Mouse (Mus musculus) liver, embryonic 15.5 days (tissue): ENCODE measurements around the gene Scg3. TPM values are rescaled to one million over a fixed set of nuclear protein-coding genes. Genes with fewer than 3 reads are reported as not detected.
A peak's percentile ranks its signal among the peaks of the same experiment; 100 is the strongest.
"Not testable (repeated sequence)": the region's sequence is repeated elsewhere in the genome, so short reads cannot be mapped to it uniquely, and the experiment has no call there.

Experiments
- ATAC-seq: fragments of 200-750 bp; cut with Nextera tagmentation; 2 replicates; pipeline ENCODE4 v1.8.0; 2017; ENCODE audit warnings: moderate number of reproducible peaks, mild to moderate bottlenecking, moderate library complexity; ENCODE audit not compliant: insufficient read depth
- H3K27ac ChIP-seq: fragments of 300-500 bp; sonication (generic); replicated peaks from 2 replicates; pipeline ENCODE4 v1.5.1; 2015; ENCODE audit warnings: mild to moderate bottlenecking, inconsistent platforms
- H3K27me3 ChIP-seq: fragments of 300-500 bp; sonication (generic); 2 replicates; pipeline ENCODE4 v1.6.1; 2015; ENCODE audit warnings: mild to moderate bottlenecking, inconsistent platforms
- H3K36me3 ChIP-seq: fragments of 300-500 bp; sonication (generic); replicated peaks from 2 replicates; pipeline ENCODE4 v1.6.1; 2015; ENCODE audit warnings: moderate library complexity, mild to moderate bottlenecking, inconsistent platforms
- H3K4me1 ChIP-seq: fragments of 300-500 bp; sonication (generic); replicated peaks from 2 replicates; pipeline ENCODE4 v1.6.1; 2015; ENCODE audit warnings: inconsistent platforms
- H3K4me2 ChIP-seq: fragments of 300-500 bp; sonication (generic); 2 replicates; pipeline ENCODE4 v1.6.1; 2015; ENCODE audit warnings: moderate library complexity, mild to moderate bottlenecking, inconsistent platforms
- H3K4me3 ChIP-seq: fragments of 300-500 bp; sonication (generic); replicated peaks from 2 replicates; pipeline ENCODE4 v1.5.1; 2015; ENCODE audit warnings: mild to moderate bottlenecking, inconsistent platforms
- H3K9ac ChIP-seq: fragments of 300-500 bp; sonication (generic); 2 replicates; pipeline ENCODE4 v1.6.1; 2015; ENCODE audit warnings: moderate library complexity, mild to moderate bottlenecking, inconsistent platforms
- H3K9me3 ChIP-seq: fragments of 300-500 bp; sonication (generic); replicated peaks from 2 replicates; pipeline ENCODE4 v1.6.1; 2016; ENCODE audit warnings: inconsistent platforms
- WGBS: fragments of 180-500 bp; shearing (Covaris S2); methylation state at CpG from one replicate; pipeline ENCODE4 v1.1.7; 2015; ENCODE audit warnings: mixed read lengths; ENCODE audit not compliant: insufficient replicate concordance; 5-methylcytosine and 5-hydroxymethylcytosine counted together
- polyA plus RNA-seq: library from polyadenylated mRNA; unstranded; fragments of >200 nt; fragmentation: Nextera tagmentation; extraction: Ambion mirVana; gene quantifications from 2 replicates; pipeline ENCODE4 v1.2.1, GENCODE M21; 2015

Gene Scg3
- polyA plus RNA-seq, 1 experiment from 2014 or later, result not detected

DNA sequence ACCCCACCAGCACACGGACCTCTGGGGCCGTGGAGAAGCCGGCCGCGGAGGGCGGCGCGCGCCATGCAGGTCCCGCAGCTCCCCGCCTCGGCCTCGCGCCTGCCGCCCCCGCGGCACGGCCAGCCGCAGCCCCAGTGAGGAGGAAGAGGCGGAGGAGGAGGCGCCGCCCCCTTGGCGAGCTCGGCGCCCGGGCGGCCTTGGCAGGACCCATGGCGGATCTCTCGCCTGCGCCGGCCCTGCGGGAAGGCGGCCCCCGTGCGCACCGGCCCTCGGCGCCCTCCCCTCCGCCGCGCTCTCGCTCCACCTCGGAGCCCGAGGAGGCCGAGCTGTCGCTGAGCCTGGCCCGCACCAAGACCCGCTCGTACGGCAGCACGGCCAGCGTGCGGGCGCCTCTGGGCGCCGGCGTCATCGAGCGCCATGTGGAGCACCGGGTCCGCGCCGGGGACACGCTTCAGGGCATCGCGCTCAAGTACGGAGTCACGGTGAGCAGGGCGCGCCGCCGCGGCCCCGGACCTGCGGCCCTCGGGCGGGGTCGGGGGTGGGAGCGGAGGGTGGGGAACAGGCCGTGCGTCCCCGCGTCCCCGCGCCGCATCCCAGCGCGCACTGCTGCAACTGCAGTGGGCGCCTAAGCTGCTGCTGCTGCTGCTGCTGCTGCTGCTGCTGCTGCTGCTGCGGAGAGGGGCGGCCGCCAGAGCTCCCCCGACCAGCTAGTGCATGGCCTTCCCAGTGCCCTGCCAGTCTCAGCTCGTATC lies 58.1 kb downstream of the Scg3 start, which contains the start of gene Lysmd2:
TSS of gene Lysmd2 (plus strand) at position 186 of the 752 bp plus-strand sequence.
- Histone ChIP-seq H3K27me3 (peaks cover 40% of the 10 kb centered on the region), H3K4me2 (peak within 1 kb of the TSS; percentile 74), H3K27ac (no peak within 1 kb of the TSS), H3K9ac (no peak within 1 kb of the TSS), H3K36me3 (no peaks in the 10 kb centered on the region), H3K4me3 (peak within 1 kb of the TSS; percentile 56), H3K4me1 (no peaks in the 10 kb centered on the region; the same call in 1 of the 2 replicates), H3K9me3 (no peaks in the 10 kb centered on the region)
- ATAC-seq, result peak; percentile 64
- WGBS, result under 1% methylated on average over 91 of the region's 94 CpGs

DNA sequence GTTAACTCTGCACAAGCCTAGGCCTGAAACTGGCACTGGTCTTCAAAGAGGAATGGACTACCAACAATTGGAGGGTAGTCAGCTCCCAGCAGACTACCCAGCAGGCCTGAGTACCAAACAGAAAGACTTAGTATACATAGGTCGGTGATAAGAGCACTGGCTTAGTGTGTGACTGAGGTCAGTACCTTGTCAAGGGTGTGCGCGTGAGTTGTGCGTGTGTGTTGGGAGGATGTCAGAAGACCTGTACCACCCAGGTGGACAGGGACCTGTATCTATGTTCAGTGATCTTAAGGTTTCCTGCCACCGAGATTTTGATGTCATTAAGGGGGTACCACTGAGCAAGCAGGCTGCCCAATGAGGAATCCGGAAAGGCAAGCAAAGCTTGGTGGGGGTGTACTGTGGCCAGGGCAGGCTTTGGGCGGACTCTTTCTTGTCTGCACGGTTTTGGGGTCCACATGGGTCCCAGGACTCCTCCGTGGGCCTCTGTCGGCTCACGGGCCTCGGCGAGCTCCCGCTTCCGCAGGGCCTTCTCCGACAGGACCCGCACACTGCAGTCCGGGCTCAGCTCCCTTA lies 58.8 kb downstream of the Scg3 start:
- H3K36me3 ChIP-seq, result no peaks in the 10 kb centered on the region
- H3K9ac ChIP-seq, result no peak overlapping the region
- H3K4me1 ChIP-seq, result no peaks in the 10 kb centered on the region; the same call in 1 of the 2 replicates
- H3K9me3 ChIP-seq, result no peaks in the 10 kb centered on the region
- peak overlapping the region; percentile 56 for H3K4me3 ChIP-seq
- H3K4me2 ChIP-seq, result peak overlapping the region; percentile 74
- no peak overlapping the region for H3K27ac ChIP-seq
- peak; percentile 36 for ATAC-seq
- peaks cover 40% of the 10 kb centered on the region for H3K27me3 ChIP-seq
- 15% methylated on average over 18 of the region's 18 CpGs for WGBS

DNA sequence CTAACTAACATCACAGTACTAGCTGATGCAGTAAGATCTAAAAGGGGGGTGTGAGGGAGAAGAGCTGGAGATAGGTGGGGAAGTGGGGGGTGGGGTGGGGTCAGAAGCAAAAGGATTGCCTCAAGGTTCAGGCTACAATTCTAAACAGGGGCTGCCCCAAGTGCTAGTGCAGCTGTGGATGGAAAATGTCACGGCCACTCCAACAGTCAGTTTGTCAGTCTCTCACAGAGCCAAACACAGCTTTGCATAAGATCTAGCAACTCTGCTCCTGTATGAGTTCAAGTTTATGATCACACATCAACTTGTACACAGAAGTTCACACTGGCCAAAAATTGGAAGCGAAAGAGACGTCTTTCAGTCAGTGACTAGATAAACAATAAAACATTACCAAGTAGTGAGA lies 62.4 kb downstream of the Scg3 start:
- H3K4me2 ChIP-seq, result no peak overlapping the region
- no peak for ATAC-seq
- no peaks in the 10 kb centered on the region for H3K4me1 ChIP-seq
- no peak overlapping the region for H3K4me3 ChIP-seq
- no peak overlapping the region for H3K9ac ChIP-seq
- peaks cover 33% of the 10 kb centered on the region for H3K27me3 ChIP-seq
- H3K27ac ChIP-seq, result no peak overlapping the region
- 67% methylated on average over 3 of the region's 3 CpGs for WGBS
- no peaks in the 10 kb centered on the region for H3K9me3 ChIP-seq
- no peaks in the 10 kb centered on the region for H3K36me3 ChIP-seq

DNA sequence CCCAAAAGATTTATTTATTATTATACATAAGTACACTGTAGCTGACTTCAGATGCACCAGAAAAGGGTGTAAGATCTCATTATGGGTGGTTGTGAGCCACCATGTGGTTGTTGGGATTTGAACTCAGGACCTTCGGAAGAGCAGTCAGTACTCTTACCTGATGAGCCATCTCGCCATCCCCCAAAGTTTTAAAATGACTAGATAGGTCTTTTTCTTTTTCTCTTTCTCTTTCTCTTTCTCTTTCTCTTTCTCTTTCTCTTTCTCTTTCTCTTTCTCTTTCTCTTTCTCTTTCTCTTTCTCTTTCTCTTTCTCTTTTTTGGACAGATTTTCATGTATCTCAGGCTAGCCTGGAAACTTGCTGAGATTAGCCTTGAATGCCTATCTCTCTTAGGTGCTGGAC lies 64.1 kb downstream of the Scg3 start:
- not testable (repeated sequence) for H3K9me3 ChIP-seq, H3K4me3 ChIP-seq, H3K4me2 ChIP-seq, H3K36me3 ChIP-seq, H3K4me1 ChIP-seq, H3K27ac ChIP-seq, ATAC-seq, H3K9ac ChIP-seq
- peaks cover 16% of the 10 kb centered on the region for H3K27me3 ChIP-seq
- WGBS, result 62% methylated on average over 2 of the region's 2 CpGs

DNA sequence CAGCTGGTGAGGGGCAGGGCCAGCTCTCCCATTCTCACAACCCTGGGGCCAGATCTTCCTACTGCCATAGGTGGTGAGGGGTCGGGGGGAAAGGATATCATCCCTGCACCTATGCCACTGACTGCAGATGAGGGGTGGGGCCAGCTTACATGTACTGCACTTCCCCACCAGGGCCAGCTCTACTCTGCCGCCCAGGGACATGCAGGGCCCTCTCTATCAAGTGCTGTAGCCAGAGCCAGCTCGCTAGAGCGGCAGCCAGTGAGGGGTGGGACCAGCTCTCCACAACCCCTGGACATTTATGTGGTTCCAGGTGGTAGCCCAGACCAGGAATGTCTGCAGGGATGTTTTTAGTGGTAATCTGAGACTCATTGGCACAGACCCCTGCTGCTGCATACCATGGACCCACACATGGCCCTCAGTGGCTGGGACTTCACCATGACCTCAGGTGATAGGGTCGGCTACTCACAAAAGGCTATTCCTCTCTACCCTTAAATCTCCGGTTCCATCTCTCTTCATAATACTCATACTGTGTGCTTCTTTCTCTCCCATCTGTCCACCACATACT lies 64.9 kb downstream of the Scg3 start:
- no peaks in the 10 kb centered on the region for H3K4me1 ChIP-seq
- no peak overlapping the region for H3K4me2 ChIP-seq
- H3K9me3 ChIP-seq, result no peaks in the 10 kb centered on the region
- H3K27me3 ChIP-seq, result peaks cover 8% of the 10 kb centered on the region
- H3K36me3 ChIP-seq, result no peaks in the 10 kb centered on the region
- no peak for ATAC-seq
- no peak overlapping the region for H3K9ac ChIP-seq
- no peak overlapping the region for H3K4me3 ChIP-seq
- no peak overlapping the region for H3K27ac ChIP-seq
- WGBS, result 67% methylated on average over 6 of the region's 6 CpGs

DNA sequence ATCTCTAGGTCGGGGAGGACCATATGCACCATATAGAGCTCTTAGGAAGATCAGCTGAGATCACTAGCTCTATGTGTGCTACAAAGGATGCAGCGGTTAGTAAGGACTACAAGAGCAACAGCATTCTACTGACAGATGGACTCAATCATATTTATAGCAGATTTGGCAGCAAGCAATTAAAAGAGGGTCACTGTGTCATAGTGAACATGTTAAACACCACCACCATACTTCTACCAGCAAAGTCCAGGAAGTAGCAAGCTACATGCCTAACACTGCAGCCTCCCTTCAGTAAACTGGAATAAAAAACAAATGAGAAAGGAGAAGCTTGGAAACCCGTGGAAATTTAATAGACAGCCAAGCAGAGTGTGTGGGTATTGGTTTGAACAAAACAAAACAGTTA lies 67.3 kb downstream of the Scg3 start:
- no peak for ATAC-seq
- no peak overlapping the region for H3K9ac ChIP-seq
- no peak overlapping the region for H3K4me3 ChIP-seq
- no peaks in the 10 kb centered on the region for H3K9me3 ChIP-seq
- H3K27ac ChIP-seq, result no peak overlapping the region
- H3K36me3 ChIP-seq, result no peaks in the 10 kb centered on the region
- no peaks in the 10 kb centered on the region for H3K4me1 ChIP-seq
- H3K4me2 ChIP-seq, result no peak overlapping the region
- 37% methylated on average over 3 of the region's 3 CpGs for WGBS
- peaks cover 18% of the 10 kb centered on the region for H3K27me3 ChIP-seq

DNA sequence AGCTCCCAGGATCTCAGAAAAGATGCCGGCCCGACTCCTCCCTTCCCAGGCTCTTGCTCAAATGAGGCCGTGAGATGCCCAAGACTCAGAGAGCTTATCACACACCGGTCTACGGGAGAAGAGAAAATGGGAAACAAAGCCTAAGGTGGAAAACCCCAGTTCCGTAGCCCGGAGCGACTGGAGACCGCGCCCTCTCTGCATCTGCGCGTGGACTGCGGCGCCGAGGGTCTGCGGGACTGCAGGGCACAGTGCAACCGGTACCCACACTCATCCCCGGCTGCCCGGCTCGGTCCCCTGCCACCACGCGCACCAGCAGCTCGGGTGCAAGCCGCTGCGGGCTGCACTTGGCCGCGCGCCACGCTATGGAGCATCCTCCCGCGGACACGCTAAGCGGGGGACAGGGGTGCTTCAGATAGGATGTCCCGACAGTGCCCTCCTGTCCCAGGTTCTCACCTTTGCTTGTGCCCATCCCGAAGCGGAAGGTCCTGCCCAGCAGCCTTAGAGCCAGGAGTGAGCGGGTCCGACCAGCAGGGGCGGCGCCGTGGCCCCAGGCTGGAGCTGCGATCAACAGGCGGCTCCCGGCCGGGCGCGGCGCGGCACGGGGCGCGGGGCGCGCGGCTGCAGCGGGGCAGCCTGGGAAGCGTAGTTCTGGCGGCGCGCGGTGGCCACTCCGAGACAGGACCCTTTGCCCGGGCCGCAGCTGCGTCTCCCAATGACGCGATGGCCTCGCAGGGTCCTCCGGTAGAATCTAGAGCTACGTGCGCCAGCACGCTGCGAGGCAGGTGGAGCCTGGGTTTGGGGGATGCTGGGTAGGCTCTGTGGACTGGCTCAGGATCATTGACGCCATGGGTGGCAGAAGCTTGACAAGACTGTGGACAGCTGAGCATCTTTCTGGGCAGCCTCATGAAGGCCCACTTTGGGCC lies 73.0 kb downstream of the Scg3 start, which contains the start of gene Tmod2:
TSS of gene Tmod2 (minus strand) at position 755 of the 923 bp plus-strand sequence.
- Histone ChIP-seq H3K27ac (no peak within 1 kb of the TSS), H3K4me3 (peak within 1 kb of the TSS; percentile 43), H3K9ac (no peak within 1 kb of the TSS), H3K4me1 (peaks cover 5% of the 10 kb centered on the region; the same call in 1 of the 2 replicates), H3K9me3 (no peaks in the 10 kb centered on the region), H3K36me3 (no peaks in the 10 kb centered on the region), H3K4me2 (peak within 1 kb of the TSS; percentile 66), H3K27me3 (peaks cover 50% of the 10 kb centered on the region)
- 2% methylated on average over 74 of the region's 74 CpGs for WGBS
- no peak for ATAC-seq

DNA sequence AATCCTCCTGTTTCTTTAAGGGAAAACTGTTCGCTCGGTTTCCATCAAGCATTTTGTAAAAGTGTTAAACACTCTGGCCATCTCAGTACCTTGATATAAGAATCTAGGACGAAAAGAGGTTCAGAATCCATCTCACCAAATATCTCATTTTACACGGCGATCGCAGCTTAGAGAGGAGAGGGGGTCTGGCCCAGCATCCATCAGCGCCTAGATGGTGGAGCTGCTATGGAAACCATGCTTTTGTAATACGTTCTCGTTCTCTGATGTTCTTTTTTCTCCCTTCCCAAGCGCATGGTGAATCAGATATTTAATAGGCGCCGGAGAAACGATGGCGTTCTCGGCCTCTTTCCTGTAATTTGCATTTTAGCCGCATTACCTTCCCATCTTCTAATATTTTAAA lies 73.9 kb downstream of the Scg3 start:
- no peaks in the 10 kb centered on the region for H3K9me3 ChIP-seq
- peaks cover 5% of the 10 kb centered on the region; the same call in 1 of the 2 replicates for H3K4me1 ChIP-seq
- no peak overlapping the region for H3K4me2 ChIP-seq
- no peak for ATAC-seq
- H3K27ac ChIP-seq, result no peak overlapping the region
- H3K27me3 ChIP-seq, result peaks cover 50% of the 10 kb centered on the region
- no peak overlapping the region for H3K4me3 ChIP-seq
- no peaks in the 10 kb centered on the region for H3K36me3 ChIP-seq
- WGBS, result 31% methylated on average over 16 of the region's 16 CpGs
- H3K9ac ChIP-seq, result no peak overlapping the region

DNA sequence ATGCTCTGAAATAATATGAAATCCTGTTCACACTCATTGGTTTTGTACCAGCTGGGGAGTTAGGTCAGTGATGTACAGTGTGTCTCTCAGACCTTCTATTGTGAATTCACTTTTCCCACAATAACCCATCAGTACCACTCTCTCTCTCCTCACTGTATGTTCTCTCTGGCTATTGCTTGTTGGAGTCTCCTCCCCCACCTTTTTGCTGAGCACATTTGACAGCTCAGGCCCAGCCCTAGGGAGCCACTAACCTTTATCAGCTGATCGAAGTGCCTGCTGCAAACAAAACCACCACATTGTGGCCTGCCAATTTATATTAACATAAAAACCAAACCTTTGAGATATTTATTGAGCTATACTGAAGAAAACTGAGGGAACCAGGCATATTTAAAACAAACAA lies 74.4 kb downstream of the Scg3 start:
- no peak overlapping the region for H3K9ac ChIP-seq
- H3K4me2 ChIP-seq, result no peak overlapping the region
- H3K4me3 ChIP-seq, result no peak overlapping the region
- H3K27ac ChIP-seq, result no peak overlapping the region
- no peaks in the 10 kb centered on the region for H3K9me3 ChIP-seq
- no peaks in the 10 kb centered on the region for H3K36me3 ChIP-seq
- 34% methylated on average over 1 of the region's 1 CpGs for WGBS
- H3K4me1 ChIP-seq, result peaks cover 5% of the 10 kb centered on the region; the same call in 1 of the 2 replicates
- no peak for ATAC-seq
- peaks cover 50% of the 10 kb centered on the region for H3K27me3 ChIP-seq

DNA sequence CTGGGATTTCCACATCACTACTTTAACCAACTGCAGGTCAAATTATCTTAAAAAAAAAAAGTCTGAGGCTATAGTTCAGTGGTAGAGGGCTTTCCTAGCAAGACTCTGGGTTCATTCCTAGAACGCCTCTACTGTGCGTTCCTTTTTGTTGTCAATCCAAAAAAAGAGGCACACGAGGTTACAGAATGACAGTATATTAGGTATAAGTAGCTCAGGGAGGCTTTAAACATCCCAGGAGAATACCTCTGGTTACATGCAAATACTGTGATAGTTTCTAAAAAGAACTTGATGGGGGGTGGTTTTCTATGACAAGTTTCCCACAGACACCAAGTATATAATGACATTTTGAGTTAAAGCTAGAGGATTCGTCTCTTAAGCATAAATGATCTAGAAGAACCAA lies 76.4 kb downstream of the Scg3 start:
- Histone ChIP-seq H3K9me3 (no peaks in the 10 kb centered on the region), H3K36me3 (no peaks in the 10 kb centered on the region), H3K27me3 (peaks cover 42% of the 10 kb centered on the region), H3K4me2 (no peak overlapping the region), H3K4me3 (no peak overlapping the region), H3K27ac (no peak overlapping the region), H3K9ac (no peak overlapping the region), H3K4me1 (peaks cover 5% of the 10 kb centered on the region; the same call in 1 of the 2 replicates)
- no peak for ATAC-seq
- WGBS, result 62% methylated on average over 4 of the region's 4 CpGs
